Mouse (Mus musculus) bone marrow macrophage, adult 2 months (primary cell): ENCODE measurements at regions not wholly inside any gene's neighbourhood (a gene's known extent, or its start where the extent isn't known, plus 50 kb on each side); places are given as distances from the start of the nearest gene placed in this dataset.

ENCODE experiments used
- CTCF ChIP-seq: IDR thresholded peaks from 2 replicates; pipeline ENCODE4 v1.5.1; 2012; ENCODE audit warnings: low read depth, mild to moderate bottlenecking, low read length, moderate library complexity
- POLR2A ChIP-seq: IDR thresholded peaks from 2 replicates; pipeline ENCODE4 v1.6.1; 2012; ENCODE audit warnings: mild to moderate bottlenecking, low read depth, low read length, borderline replicate concordance

DNA sequence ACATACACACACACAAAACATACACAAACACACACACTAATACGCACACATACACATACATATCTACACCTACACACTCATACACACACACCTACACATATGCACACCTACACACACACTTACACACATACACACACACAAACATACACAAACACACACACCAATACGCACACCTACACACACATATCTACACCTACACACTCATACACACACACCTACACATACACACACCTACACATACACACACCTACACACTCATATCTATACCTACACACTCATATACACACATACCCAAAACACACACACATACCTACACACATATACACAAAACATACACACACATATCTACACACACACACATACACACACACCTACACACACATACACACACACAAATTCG, 179.9 kb upstream of the Frmd6 start:
- TF ChIP-seq CTCF (no peak), POLR2A (no peak)
